Mouse (Mus musculus) small intestine, adult 2 months (tissue): ENCODE data around the gene Asic2.
A peak's percentile ranks its signal among the peaks of the same experiment; 100 is the strongest.

ENCODE experiments used
- CTCF ChIP-seq: fragments of 200-500 bp; IDR thresholded peaks from 2 replicates; pipeline ENCODE4 v1.5.1; 2012; ENCODE audit warnings: low read depth, mild to moderate bottlenecking, control low read depth, inconsistent platforms, low read length, moderate library complexity, mixed read lengths; ENCODE audit not compliant: insufficient replicate concordance, insufficient read length; ENCODE audit errors: extremely low read depth
- POLR2A ChIP-seq: fragments of 200-500 bp; IDR thresholded peaks from 2 replicates; pipeline ENCODE4 v1.6.1; 2012; ENCODE audit warnings: low read depth, mild to moderate bottlenecking, control low read depth, inconsistent platforms, low read length, moderate library complexity

DNA sequence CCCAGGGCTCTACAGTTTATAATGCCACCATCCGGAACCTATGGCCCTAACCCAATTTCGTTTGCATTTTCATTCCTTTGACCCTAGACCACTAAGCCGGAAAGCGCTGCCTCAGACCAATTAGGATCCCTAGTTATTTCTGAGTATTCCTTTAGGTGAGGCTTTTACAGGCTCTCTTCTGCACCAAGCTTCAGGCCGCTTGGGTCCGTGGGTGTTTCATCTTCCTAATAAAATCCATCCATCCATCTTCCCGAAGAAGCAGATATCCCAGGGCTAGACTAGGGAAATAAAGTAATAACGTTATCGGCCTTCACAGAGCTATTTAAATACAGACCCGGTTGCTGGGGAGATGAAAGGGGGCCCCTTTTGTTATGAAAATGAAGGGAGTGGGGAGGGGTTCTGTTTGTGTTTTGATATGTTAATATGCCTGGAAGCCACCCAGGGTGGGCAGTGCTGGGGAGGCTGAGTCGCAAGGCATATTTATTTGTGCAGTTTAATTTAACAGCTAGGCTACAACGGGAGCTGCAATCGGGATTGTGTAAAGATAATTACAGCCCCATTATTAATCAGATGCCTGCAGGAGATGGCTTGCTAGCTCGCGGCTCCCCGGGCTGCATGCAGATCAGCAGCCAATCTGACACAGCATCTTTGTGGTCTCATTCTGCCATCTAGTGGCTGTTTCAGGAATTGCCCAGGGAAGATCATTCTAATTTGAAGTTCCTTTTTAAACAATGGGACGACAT, 355.3 kb downstream of the Asic2 start:
- peak; percentile 70; the same call in 1 of the 2 replicates for TF ChIP-seq CTCF
- TF ChIP-seq POLR2A = no peak
